Mouse (Mus musculus): ENCODE measurements at regions not wholly inside any gene's neighbourhood (a gene's known extent, or its start where the extent isn't known, plus 50 kb on each side); places are given as distances from the start of the nearest gene placed in this dataset.
A peak's percentile ranks its signal among the peaks of the same experiment; 100 is the strongest.

DNA sequence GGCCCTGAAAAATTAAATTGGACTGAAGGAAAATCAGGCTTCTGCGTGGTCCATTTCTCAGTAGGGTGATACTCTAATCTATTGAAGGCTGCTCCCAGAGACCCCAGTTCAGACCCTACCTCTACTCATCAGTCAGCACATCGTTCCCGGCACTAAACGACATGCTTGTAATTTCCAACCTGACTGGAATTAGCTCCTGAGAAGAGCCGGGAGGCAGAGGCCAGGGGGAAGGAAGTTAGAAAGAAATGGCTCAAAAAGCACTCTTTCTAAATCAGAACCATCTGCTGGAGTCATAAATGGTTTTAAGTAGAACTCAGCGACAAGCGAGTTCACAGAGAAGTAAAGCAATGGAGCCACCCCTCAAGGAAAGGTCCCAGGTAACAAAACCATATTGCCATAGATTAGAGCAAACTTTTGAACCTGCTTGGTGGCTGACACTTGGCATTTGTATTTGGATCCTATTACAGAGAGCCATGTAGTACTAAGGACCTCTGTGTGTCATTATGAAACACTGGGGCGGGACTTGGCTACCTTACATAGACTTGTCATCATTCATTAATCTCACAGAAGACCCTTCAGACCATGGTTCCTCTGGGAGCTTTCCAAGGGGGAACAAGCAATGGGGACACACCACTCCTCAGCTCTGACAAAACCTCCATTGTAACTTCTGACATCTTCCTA, 189.3 kb upstream of the BC052040 start:
- DNase-seq: no peak
- H3K27me3 ChIP-seq (replicated peaks; ENCODE audit: control insufficient read depth, insufficient read depth, low read length): no peaks in the 10 kb centered on the region
- H3K27ac ChIP-seq (ENCODE audit: insufficient read depth, low read depth, low read length): no peak overlapping the region
- TF ChIP-seq POLR2A (IDR thresholded peaks at IDR 0.05; ENCODE audit: low read depth, low read length) (no peak), CTCF (conservative IDR thresholded peaks at IDR 0.05; ENCODE audit: insufficient read depth, insufficient read length, low read depth, low read length) (no peak)
- no peak overlapping the region for H3K4me3 ChIP-seq (ENCODE audit: insufficient read depth, low read depth, low read length)
- H3K4me1 ChIP-seq (ENCODE audit: control insufficient read depth, insufficient read depth, low read length): no peaks in the 10 kb centered on the region
- no peaks in the 10 kb centered on the region for H3K36me3 ChIP-seq (ENCODE audit: control insufficient read depth, insufficient read depth, low read length)
- 75% methylated on average over 8 of the region's 8 CpGs for WGBS

DNA sequence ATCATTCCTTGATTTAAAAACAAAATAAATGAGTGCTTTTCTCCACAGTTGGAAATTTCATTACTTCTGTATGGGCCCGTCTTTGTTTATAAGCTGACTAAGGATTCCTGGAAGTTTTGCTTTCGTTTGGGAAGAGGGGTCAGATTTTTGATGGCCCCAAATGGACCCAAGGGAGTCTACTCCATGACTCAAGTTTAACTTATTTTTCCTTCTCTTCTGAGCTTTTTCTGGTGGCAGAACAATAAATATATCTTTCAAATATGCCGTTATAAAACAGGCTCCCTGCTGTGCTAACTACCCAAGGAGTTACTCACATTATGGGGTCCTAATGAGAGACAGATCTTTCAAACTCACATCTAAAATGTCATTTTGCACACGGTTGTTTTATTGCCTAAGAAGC, 187.4 kb upstream of the BC052040 start:
- no peak for DNase-seq
- no peak overlapping the region for H3K27ac ChIP-seq (ENCODE audit: insufficient read depth, low read depth, low read length)
- H3K27me3 ChIP-seq (replicated peaks; ENCODE audit: control insufficient read depth, insufficient read depth, low read length): no peaks in the 10 kb centered on the region
- H3K4me1 ChIP-seq (ENCODE audit: control insufficient read depth, insufficient read depth, low read length): no peaks in the 10 kb centered on the region
- no peaks in the 10 kb centered on the region for H3K36me3 ChIP-seq (ENCODE audit: control insufficient read depth, insufficient read depth, low read length)
- H3K4me3 ChIP-seq (ENCODE audit: insufficient read depth, low read depth, low read length): no peak overlapping the region
- WGBS: 25% methylated on average over 4 of the region's 4 CpGs
- TF ChIP-seq CTCF (conservative IDR thresholded peaks at IDR 0.05; ENCODE audit: insufficient read depth, insufficient read length, low read depth, low read length) (no peak), POLR2A (IDR thresholded peaks at IDR 0.05; ENCODE audit: low read depth, low read length) (no peak)

DNA sequence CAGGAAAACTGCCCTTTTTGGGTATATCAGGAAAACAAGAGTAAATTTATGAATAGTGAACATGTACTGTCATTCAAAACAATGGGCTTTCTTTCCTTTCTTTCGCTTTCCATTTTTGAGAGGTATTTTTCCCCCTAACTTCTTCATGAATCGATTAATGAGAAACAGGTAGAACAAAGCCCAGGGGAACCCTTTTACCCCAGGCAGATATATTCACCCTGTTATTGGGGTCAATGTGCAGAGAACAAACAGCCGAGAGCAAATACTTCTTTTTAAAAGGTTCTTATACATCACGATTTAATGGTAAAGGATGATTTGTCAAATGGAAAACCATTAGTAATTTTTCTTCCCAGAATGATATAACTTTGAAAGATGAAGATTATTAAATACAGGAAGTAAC, 183.0 kb upstream of the BC052040 start:
- Histone ChIP-seq H3K36me3 (ENCODE audit: control insufficient read depth, insufficient read depth, low read length) (no peaks in the 10 kb centered on the region), H3K4me1 (ENCODE audit: control insufficient read depth, insufficient read depth, low read length) (no peaks in the 10 kb centered on the region), H3K27ac (ENCODE audit: insufficient read depth, low read depth, low read length) (peak overlapping the region; percentile 60; the same call in 1 of the 2 replicates), H3K27me3 (replicated peaks; ENCODE audit: control insufficient read depth, insufficient read depth, low read length) (no peaks in the 10 kb centered on the region), H3K4me3 (ENCODE audit: insufficient read depth, low read depth, low read length) (no peak overlapping the region)
- TF ChIP-seq POLR2A (IDR thresholded peaks at IDR 0.05; ENCODE audit: low read depth, low read length) (no peak), CTCF (conservative IDR thresholded peaks at IDR 0.05; ENCODE audit: insufficient read depth, insufficient read length, low read depth, low read length) (no peak)
- DNase-seq: peak; percentile 59
- WGBS: 62% methylated on average over 4 of the region's 4 CpGs

DNA sequence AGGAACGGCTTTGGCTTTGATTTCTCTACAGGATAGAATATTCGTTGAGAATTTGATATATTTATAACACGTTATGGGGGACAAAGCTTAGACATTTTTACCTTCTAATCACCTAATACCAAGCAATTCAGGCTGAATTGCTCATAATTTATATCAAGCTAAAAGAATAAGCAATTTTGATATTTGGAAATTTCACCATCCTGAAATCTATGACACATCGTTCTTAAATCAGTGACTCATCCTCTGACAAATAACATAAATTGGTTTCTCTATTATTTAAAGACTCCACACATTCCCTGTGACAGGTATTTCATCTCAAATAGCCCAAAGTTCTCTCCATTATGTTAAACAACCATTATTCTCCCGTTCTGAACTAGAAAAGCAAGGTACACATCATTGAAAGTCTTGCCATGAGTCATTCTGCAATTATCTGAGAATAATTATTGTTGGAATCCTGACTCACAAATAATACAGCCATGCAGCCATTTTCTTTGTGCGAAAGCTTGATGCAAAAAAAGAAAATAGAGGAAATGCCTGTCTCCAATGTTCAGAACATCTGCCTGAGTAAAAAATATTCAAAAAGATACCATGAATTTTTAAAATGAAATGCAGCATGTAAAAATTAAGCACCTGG, 182.3 kb upstream of the BC052040 start:
- Histone ChIP-seq H3K4me3 (ENCODE audit: insufficient read depth, low read depth, low read length) (no peak overlapping the region), H3K27me3 (replicated peaks; ENCODE audit: control insufficient read depth, insufficient read depth, low read length) (no peaks in the 10 kb centered on the region), H3K27ac (ENCODE audit: insufficient read depth, low read depth, low read length) (peak overlapping the region; percentile 93), H3K4me1 (ENCODE audit: control insufficient read depth, insufficient read depth, low read length) (no peaks in the 10 kb centered on the region), H3K36me3 (ENCODE audit: control insufficient read depth, insufficient read depth, low read length) (no peaks in the 10 kb centered on the region)
- 77% methylated on average over 6 of the region's 6 CpGs for WGBS
- no peak for DNase-seq
- no peak for TF ChIP-seq CTCF (conservative IDR thresholded peaks at IDR 0.05; ENCODE audit: insufficient read depth, insufficient read length, low read depth, low read length)
- no peak for TF ChIP-seq POLR2A (IDR thresholded peaks at IDR 0.05; ENCODE audit: low read depth, low read length)

DNA sequence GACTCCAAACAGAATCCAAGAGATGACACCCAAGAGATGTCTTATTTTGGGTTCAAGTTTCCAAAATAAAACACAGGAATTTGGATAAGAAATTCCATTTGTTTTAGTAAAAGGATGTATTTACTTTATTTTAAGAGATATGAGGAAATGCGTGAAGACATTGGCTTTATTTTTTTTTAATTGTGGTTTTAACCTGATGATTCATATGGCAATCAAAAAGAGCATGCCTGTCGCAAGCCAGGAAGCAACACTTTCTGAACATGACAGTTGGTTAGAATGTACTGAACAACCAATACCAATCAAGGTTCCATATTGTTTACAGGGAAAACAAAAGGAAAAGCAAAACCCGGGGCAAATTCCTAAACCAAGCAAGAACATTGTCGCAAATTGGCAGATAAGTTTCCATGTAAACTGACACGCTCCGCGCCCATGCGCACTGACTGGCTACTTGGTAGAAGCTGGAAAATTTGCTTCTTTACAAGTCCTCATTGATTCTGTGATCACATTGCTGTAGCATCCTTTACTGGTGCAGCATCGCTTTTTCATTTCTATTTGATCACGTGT, 181.4 kb upstream of the BC052040 start:
- H3K27me3 ChIP-seq (replicated peaks; ENCODE audit: control insufficient read depth, insufficient read depth, low read length): no peaks in the 10 kb centered on the region
- DNase-seq: peak; percentile 87
- H3K4me1 ChIP-seq (ENCODE audit: control insufficient read depth, insufficient read depth, low read length): no peaks in the 10 kb centered on the region
- no peaks in the 10 kb centered on the region for H3K36me3 ChIP-seq (ENCODE audit: control insufficient read depth, insufficient read depth, low read length)
- WGBS: 73% methylated on average over 10 of the region's 10 CpGs
- H3K4me3 ChIP-seq (ENCODE audit: insufficient read depth, low read depth, low read length): no peak overlapping the region
- H3K27ac ChIP-seq (ENCODE audit: insufficient read depth, low read depth, low read length): peak overlapping the region; percentile 92
- TF ChIP-seq CTCF (conservative IDR thresholded peaks at IDR 0.05; ENCODE audit: insufficient read depth, insufficient read length, low read depth, low read length) (no peak), POLR2A (IDR thresholded peaks at IDR 0.05; ENCODE audit: low read depth, low read length) (no peak)

DNA sequence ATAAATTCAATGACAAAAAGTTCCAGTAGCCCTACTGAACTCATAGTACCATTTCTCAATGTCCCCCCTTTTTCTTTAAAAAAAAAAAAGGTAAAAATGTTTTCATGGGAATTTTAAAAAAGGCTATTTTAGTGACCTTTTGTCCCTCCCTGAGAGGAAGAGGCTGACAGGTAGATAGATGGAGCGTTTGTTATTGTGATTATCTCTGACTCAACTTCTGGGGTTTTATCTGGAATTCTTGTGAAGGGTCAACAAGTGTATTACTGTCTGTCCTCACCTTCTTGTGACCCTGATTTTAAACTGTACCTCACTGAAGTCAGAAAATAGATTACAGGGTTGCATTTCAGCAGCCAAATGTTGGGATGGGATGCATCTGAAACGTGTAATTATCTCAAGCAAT, 179.3 kb upstream of the BC052040 start:
- Histone ChIP-seq H3K4me3 (ENCODE audit: insufficient read depth, low read depth, low read length) (no peak overlapping the region), H3K27ac (ENCODE audit: insufficient read depth, low read depth, low read length) (no peak overlapping the region), H3K27me3 (replicated peaks; ENCODE audit: control insufficient read depth, insufficient read depth, low read length) (no peaks in the 10 kb centered on the region), H3K4me1 (ENCODE audit: control insufficient read depth, insufficient read depth, low read length) (no peaks in the 10 kb centered on the region), H3K36me3 (ENCODE audit: control insufficient read depth, insufficient read depth, low read length) (no peaks in the 10 kb centered on the region)
- peak; percentile 72 for DNase-seq
- TF ChIP-seq POLR2A (IDR thresholded peaks at IDR 0.05; ENCODE audit: low read depth, low read length) (no peak), CTCF (conservative IDR thresholded peaks at IDR 0.05; ENCODE audit: insufficient read depth, insufficient read length, low read depth, low read length) (no peak)
- WGBS: 51% methylated on average over 2 of the region's 2 CpGs

DNA sequence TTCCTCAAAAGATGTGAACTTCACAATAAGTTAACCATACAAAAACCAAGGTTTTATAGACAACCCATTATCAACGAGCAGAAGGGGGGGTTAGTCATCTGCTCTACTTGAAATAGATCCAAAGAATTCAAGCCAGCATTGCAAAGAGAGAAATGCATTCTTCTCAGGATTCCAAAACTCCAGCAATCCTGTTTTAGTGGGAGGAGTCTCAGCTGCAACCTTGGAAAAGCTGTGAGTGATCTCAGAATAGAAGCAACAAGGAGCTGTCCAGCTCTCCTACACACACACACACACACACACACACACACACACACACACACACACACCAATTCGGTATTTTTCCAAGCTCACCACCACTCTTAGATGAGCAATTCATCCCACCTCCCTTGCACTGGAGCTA, 149.0 kb upstream of the BC052040 start:
- WGBS: 39% methylated on average over 2 of the region's 2 CpGs
- H3K4me3 ChIP-seq (ENCODE audit: insufficient read depth, low read depth, low read length): no peak overlapping the region
- no peak overlapping the region for H3K27ac ChIP-seq (ENCODE audit: insufficient read depth, low read depth, low read length)
- no peak for DNase-seq
- no peaks in the 10 kb centered on the region for H3K4me1 ChIP-seq (ENCODE audit: control insufficient read depth, insufficient read depth, low read length)
- H3K27me3 ChIP-seq (replicated peaks; ENCODE audit: control insufficient read depth, insufficient read depth, low read length): no peaks in the 10 kb centered on the region
- no peaks in the 10 kb centered on the region for H3K36me3 ChIP-seq (ENCODE audit: control insufficient read depth, insufficient read depth, low read length)
- no peak for TF ChIP-seq CTCF (conservative IDR thresholded peaks at IDR 0.05; ENCODE audit: insufficient read depth, insufficient read length, low read depth, low read length)
- no peak for TF ChIP-seq POLR2A (IDR thresholded peaks at IDR 0.05; ENCODE audit: low read depth, low read length)
